Mouse (Mus musculus) kidney, postnatal 25 days (tissue): ENCODE measurements around the gene Fen1.

Experiments
- DNase-seq, 2 experiments: peaks; one replicate each; pipeline ENCODE4 v3.0.0; 2021; ENCODE audit warnings: mixed read lengths in 2 of 2

Fen1 gene

DNA sequence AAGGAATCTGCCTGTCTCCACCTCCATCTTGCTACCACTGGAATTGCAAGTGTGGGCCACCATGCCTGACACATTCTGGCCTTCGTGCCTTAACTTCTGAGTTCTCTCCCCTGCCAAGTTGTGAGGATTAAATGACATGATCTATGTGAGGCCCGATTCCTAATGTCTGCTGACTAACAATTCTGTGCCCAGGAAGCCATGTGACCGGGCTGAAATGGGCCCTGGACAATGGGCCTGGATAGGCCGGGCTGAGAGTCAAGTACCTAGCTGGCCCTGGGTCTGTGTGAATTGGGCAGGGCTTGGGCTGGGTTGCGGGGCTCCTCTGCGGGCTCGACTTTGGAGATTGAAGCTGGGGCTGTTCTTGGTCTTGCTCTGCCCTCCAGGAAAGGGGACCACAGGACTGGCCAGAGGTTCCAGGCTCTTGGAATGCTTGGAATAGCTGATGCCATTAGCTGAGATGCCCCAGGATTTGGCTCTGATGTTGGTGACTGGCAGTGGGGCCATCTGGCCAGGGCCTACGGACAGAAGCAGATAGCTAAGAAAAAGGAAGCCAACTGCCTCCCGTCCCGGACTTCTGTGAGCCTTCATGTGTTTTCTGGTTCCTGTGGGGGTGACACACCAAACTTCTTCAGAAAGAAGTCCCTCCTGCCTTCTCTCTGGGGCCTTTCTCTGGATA is 10.0 kb upstream of the Fen1 start:
- DNase-seq, result no peak

DNA sequence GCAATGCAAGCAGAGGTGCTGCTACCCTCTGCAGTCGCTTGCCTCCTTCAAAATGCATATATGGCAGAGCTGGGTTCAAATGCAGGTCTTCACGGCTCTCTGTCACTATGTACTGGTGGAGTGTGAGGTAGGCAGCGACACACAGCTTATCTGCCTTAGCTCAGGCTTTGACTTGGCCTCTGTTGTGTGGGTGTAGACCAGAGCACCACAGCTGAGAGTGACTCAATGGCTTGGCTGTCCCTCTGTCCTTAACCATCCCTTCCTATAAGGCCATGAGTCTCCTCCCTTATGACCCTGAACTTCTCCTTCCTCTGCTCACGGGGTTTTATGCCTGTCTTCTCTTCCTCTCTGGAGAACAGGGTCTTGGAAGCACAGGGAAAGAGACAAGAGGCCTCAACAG is 6.9 kb upstream of the Fen1 start:
- DNase-seq, result no peak

DNA sequence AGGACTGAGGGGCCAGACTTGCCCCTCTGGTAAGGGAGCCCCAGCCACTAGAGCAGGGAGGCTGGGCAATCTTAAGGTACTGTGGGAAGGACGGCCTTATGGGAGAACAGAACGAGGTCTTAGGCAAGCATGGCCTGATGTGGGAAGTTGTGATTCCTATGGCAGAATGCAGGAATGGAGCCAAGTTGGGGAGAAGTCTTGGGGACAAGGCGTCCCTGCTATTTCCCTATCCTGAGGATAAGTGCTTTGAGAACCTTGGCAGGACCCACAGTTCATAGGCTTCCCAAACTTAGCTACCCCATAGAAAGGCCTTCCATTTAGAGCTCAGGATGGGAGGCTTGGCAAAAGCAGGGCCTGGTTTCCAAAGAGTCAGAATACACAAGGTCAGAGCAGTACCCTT is 4.9 kb upstream of the Fen1 start:
- DNase-seq, result no peak

DNA sequence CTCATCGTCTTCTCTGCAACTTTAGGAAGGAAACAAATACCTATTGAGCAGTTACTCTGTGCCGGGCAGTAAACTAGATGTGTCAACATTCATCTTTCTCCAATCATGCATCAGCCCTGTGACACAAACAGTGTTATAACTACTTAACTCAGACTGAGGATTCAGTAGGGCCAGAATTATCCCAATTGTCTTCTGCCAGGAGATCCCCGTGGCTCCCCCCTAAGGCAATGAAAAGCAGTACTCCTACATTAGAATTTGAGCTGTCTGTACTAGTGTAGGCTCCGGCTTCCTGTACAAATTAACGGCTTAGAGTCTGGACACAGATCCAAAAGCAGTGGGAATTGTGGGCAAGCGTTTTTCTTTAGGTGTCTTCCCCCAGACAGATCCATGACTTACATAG is 1.1 kb upstream of the Fen1 start:
- DNase-seq, result no peak

DNA sequence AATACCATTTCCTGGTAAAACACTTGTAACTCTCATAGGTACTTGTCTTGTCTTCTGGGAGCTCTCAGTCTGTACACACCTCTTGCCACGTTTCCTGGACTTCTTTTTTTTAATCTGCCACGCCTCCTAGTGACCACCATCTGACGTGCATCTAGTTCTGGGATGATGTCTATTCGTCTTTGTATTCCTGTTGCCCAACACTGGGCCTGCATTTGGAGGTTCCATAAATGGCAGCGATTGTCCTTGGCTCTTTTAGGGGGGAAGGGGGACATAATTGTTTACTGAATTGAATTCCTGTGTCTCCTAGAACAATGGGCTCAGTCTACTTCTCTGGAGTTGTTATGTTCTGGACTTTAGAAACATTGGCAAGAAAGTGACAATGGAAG is 640 bp upstream of the Fen1 start:
- peak in 1 of 2 experiments; percentile 29 for DNase-seq

DNA sequence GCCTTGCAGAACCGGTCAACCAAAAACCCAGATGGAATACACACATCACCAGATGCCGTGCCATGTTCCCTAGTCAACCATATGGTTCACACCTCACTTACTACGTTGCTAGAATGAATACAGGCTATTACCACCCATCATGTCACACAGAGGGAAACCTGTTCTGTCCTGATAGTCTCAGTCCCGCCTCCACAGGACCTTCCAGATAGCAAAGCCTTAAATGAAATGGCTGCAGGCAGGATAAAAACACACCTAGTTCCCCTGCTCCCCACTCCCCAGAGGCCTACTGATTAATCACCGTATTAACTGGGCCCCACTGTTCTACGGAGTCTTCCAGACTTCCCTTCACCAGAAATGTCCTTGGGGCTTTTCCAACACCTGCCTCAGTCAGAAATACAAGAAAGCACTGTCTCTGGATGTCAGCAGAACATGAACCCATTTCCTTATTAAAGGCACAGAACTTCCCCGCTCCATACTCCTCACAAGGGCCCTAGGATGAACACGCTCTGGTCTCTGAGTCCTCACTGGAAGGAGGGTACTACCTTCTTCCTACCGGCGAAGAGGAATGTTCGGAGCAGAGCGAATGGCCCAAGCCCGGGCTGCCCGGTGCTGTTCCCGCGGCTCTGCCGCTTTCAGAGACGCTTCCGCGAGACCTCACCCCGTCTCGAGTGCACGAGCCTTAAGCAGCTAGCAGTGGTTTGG is 672 bp downstream of the Fen1 start:
- DNase-seq, result no peak

DNA sequence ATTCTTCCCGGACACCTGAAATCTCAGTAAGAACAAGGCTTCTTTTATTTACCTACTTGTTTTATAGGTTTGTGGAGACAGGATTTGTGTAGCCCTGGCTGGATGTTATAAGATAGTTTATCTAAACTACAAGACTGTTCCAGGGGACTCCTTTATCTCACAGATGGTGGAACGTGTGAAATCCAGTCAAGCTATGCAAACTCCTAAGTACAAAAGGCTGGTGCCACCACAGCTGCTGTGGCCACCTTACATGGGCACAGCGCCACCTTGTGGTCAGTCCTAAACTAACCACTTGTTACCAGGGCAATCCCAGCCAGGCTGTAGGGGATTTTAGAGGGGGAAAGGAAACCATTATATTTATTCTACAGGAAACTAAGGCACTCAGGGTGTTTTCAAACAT is 5.2 kb downstream of the Fen1 start:
- peak; percentile 85 to 91 for DNase-seq

DNA sequence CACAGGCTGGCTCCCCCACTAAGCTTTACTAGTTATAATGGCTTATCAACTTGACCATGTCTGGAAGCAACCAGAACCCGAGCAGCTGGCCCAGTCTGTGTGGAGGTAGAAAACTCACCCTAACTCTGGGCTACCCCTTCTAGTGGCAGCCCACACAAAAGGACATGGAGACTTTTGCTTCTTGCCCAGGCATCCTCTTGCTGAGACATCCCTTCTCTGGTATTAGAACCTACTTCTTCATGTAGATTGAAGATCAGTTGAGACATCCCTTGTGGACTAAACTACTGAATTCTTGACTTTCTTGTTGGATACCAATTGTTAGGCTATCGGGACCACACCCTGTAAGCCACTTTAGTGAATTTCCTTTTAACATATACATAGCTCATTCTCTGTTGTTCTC is 5.7 kb downstream of the Fen1 start:
- no peak for DNase-seq

DNA sequence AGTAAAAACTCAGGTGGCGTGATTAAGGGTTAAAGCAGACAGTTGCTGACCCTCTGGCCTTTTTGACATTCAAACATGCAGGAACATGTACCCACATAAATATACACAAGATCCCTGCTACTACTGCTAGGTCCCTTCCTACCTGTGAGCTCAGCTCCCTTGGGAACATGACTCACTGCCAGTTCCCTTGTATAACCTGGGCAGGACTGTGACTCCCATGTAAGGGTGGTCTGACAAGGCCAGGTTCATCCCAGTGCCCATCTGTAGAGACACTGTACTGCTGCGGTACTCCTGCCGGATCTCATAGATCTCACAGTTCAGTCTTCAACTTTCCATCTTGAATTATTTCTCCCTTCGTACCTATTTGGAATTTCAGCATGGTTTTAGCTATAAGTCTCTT is 6.8 kb downstream of the Fen1 start:
- DNase-seq, result no peak

DNA sequence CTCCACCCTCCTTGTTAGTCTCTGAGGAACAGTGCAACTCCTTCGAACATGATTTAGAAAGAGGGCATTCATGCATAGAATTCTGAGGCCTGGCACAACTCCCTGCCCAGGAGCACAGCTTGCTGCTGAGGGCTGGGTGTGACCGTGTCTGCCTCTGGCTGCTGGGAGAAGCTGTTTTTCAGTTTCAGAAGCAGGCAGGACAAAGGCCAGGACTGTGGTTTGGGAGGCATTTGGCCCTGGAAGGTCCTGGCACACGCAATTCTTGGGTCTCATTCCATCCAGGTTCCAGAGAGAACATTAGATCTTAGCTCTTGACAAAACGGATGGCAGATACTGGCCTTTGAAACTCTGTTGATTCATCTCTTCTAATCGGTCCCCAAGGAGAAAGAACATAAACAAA is 8.7 kb downstream of the Fen1 start:
- DNase-seq, result peak; percentile 72 to 85

DNA sequence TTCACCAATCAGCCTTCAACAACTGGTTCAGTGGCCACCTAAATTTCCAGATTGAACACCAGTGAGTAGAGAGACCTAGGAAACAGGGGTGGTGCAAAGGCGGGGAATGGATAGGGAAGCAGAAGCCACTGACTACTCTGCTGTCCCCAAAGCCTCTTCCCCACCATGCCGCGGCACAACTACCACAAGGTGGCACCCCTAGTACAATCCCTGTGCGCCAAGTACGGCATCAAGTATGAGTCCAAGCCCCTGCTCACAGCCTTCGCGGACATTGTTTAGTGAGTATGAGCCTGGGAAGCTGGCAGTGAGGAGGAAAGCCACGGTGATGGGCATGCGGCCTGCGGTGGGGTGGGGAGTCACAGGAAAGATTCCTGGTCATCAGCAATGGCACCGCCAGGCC is 9.6 kb downstream of the Fen1 start:
- DNase-seq, result no peak

DNA sequence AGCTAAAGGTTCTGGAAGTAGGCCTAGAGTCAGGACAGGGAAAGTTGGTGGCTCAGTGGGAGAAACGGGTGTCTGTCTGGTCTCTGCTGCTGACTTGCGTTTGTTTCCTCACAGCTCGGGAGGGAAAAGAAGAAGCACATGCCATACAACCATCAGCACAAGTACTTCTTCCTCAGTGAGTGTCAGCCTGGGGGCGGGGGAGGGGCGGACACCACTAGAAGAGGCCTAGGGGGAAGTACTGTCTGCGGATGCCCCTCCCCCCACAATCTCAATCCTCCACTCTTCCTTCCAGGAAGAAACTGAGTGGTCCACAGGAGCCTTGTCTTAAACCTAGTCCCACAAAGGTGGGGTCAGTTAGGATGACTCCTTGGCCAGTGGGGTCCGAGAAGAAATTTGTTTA is 12.6 kb downstream of the Fen1 start:
- DNase-seq, result peak in 1 of 2 experiments; percentile 53

DNA sequence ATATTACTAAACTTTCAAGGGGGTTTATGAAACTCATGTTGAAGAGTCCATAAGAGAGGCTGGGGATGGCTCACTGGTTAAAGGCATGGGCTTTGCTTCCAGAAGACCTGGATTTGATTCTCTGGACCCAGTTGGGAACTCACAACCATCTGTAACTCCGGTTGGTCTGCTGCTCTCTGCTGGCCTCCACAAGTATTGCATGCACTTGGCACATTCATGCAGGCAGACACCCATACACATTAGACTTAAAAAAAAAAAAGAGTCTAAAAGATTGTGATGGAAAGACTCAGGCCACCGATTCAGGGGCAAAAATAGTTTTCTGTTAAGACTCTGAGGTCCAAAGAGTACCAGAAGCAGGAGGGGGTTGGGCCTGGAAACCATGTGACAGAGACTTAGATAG is 13.2 kb downstream of the Fen1 start:
- DNase-seq, result peak; percentile 81 to 85

DNA sequence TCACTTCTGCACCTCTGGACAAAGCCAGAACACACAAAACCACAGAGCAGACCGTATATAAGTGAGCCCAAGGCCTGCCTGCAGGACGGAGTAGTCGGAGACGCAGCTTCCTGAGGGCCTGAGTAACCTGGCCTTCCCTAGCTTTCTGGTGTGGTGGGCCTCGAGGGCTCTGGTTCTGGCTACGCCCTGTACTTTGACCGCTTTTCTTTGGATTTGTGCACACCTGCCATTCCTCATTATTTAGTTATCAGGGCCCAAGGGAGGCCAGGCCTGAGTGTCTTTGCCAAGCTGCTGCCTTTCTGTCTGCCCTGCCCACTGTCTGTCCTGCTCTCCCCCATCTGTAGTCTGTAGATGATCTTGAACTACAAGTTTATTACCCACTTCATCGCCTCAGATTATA is 14.0 kb downstream of the Fen1 start:
- DNase-seq, result no peak

DNA sequence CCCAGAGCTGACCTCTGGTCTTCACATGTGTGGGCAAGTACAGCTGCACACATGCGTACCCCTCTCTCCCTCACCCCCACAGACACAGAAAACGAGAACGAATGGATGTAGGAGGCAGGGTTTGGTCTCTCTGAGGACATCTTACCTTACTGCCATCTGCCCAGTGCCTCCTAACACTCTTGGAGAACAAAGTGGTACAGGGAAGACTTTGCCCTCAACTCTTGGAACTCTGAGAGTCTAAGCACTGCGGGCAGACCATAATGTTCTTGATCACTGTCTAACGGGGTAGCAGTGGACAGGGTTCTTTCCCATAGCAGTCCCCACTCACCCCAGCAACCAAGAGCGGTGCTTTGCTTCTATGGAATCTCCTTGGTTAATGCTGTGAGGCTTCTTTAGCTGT is 14.9 kb downstream of the Fen1 start:
- DNase-seq, result peak in 1 of 2 experiments; percentile 57

DNA sequence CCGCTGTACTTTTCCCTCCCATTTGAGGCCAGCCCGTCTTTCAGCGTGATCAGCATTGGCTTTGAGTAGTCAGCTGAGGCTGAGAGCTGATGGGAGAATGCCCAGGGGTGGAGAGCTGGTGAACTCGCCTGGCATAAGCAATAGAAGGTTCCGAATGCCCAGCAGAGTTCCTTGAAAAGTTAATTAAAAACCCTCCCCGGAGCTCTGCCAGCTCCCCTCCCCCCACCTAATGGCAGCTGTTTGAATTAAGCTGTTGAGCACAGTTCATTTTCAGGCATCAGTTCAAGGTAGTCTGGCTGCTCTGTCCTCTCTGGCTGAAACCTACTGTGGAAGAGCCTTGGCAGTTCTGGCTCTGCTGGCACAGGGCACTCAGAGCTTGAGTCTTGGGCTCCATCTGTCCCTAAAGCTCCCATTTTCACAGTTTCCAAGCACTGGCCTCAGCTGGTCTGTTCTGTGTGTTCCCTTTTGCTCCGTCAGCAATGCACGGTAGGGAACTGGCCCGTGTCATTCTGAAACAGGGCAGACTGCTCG is 15.6 kb downstream of the Fen1 start:
- peak; percentile 89 to 94 for DNase-seq

DNA sequence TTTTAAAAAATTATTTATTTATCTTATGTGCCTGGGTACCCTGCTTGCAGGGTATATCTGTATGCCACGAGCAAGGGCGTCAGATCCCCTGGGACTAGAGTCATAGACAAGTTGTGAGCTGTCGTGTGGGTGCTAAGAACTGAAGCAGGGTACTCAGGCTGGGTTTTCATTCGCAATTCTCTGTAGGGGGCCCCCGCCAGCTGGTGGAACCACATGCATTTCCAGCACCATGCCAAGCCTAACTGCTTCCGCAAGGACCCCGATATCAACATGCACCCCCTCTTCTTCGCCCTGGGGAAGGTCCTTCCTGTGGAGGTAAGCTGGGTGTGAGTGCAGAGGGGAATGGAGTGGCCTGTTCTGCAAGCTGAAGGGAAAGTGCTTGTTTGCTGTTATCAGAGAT is 17.4 kb downstream of the Fen1 start:
- no peak for DNase-seq

DNA sequence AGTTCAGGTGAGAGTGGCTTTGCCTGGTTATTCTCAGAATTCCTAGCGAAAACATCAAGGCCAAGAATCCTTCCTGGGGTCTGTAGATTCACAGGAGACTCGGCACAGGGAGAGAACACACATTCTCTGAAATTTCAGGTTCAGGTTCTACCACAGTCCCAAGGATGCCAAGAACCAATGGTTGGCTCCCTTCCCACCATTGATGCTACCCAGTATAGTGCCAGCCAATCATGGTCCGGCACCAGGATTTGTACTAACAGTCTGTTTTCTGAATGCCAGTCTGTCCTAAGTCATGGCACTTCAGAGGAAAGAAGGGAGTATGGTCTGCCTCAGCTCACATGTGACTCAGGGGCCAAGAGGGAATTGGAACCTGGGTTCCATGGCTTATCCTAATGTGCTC is 18.1 kb downstream of the Fen1 start:
- DNase-seq, result no peak

DNA sequence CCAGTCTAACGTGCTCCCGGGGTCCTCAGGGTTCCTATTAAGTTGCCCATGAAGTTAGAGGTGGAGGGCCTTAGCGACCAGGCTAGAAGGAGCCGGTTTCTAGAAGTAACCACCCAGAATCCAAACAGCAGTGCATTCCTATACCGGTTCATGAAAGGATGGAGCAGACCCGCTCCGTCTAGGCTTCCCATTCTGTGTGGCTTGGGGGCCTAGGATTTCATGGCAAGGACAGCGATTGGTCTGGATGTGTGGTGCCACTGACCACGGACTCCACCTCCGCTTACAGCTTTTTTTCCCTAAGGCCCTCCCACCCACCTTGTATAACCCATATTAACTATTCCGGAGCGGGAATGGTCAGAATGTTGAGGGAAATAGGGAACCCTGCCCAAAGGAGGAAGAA is 19.9 kb downstream of the Fen1 start:
- DNase-seq, result peak in 1 of 2 experiments; percentile 63

DNA sequence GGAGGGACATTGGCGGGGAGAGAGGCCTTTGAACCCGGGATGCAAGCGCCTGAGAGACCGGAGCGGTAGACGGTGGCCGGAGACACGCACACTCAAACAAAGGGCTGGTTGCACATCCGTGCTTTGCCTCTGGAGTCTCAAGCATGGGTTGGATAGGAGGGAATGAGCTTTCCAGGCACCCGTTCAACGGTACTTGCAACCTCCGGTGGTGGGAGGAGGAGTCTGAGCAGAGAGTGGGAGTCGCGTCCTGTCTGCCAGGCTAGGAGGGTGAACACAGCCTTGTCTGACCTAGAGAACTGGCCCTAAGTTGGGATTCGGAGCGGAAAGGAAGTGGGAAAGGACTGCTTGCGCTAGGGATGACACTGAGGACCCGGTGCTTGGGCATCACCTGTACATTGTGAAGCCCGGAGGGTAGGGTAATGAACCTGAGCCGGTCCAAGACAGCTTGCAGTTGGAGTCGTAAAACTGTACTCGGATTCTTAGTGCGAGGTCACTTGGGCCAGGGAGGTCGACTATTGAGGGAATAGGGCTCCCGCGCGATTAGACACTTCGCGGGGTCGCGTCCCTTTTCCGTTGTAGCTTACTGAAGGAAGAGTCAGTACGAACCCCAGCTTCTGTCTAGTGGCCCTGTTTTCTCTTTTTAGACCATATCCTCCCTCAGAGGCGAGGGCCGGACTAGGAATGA is 20.5 kb downstream of the Fen1 start:
- peak; percentile 68 to 89 for DNase-seq

DNA sequence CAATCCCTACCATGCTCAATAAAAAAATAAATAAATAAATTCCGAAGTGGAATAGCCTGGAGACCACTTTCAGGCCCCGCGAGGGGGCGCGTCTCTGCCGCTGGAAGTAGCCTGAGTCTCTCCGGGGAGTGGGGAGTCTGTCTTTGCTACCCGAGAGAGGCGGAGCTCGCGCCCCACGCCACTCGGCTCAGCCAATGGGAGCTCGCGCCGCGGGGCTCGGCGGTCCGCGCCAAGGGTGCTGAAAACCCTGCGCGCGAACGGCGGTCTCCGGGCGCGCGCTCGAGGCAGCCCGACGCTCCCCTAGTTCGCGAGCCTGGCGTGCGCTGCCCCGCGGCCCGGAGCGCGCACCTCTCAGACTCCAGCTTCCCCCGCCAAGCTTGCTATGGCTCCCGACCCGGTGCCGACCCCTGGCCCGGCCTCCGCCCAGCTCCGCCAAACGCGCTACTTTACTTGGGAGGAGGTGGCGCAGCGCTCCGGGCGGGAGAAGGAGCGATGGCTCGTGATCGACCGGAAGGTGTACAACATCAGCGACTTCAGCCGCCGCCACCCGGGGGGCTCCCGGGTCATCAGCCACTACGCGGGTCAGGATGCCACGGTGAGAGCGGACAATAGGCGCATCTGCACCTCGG is 21.2 kb downstream of the Fen1 start, which contains the start of gene Fads1:
Gene Fads1 (plus strand): TSS at position 219 of the 629 bp plus-strand sequence.
- DNase-seq, result peak; percentile 93 to 97

DNA sequence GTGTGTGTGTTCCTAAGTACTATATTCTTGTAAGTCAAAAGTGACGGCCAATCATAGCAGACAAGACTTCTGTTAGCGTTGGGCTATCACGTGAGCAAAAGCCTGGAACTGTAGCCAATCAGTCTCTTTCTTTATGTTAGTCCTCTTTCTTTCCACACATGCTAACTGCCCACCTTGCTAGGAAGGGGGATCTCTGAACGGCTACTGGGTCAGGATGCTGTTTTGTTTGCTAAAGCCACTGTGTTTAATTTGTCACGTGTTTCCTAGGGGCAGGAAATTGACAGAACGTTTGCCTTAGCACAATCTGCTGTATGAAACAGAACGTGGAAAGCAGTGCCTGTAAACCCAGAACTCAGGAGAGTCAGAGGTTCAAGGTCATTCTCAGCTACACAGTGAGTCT is 21.8 kb downstream of the Fen1 start:
- no peak for DNase-seq

DNA sequence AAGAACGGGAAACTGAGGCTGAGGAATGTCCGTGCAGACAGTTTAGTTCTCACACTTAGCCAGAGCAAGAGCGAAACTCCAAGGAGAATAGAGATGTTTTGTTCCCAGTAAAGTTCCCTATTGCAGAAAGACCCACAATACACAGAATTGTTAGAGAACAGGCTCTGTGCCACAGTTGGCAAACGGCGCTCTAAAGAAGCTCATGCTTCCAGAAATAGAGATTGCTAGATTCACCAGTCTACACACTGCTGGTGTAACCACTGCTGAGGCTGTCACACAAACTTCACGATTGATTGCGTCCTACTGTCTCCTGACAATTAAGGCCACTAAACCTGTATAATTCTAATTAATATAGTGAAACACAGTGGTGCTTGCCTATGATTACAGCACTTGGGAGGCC is 22.7 kb downstream of the Fen1 start:
- no peak for DNase-seq
